Mouse (Mus musculus): Measurements from ENCODE around the gene Mecom.

The Mecom gene

GRCm38 (mm10) chr3:30104515-30105098 lies 443.2 kb downstream of the Mecom start:
- no peak for DNase-seq (ENCODE audit: low spot score in 2 of 2)

GRCm38 (mm10) chr3:30101146-30101545 lies 446.7 kb downstream of the Mecom start:
- DNase-seq (ENCODE audit: low spot score in 2 of 2): no peak

- no peak for DNase-seq (ENCODE audit: low spot score in 2 of 2)
Observed at GRCm38 (mm10) chr3:30097713-30098112, 450.1 kb downstream of the Mecom start.

- DNase-seq (ENCODE audit: low spot score in 2 of 2): no peak
Observed at GRCm38 (mm10) chr3:30097129-30097528, 450.7 kb downstream of the Mecom start.

GRCm38 (mm10) chr3:30093005-30093404 lies 454.8 kb downstream of the Mecom start:
- DNase-seq (ENCODE audit: low spot score in 2 of 2): no peak

GRCm38 (mm10) chr3:30092481-30092880 lies 455.3 kb downstream of the Mecom start:
- DNase-seq (ENCODE audit: low spot score in 2 of 2): no peak

- DNase-seq (ENCODE audit: low spot score in 2 of 2): no peak
Observed at GRCm38 (mm10) chr3:30091860-30092259, 455.9 kb downstream of the Mecom start.

GRCm38 (mm10) chr3:30091401-30091800 lies 456.4 kb downstream of the Mecom start:
- DNase-seq (ENCODE audit: low spot score in 2 of 2): no peak

GRCm38 (mm10) chr3:30086139-30086538 lies 461.7 kb downstream of the Mecom start:
- DNase-seq (ENCODE audit: low spot score in 2 of 2): no peak

GRCm38 (mm10) chr3:30083842-30084241 lies 464.0 kb downstream of the Mecom start:
- DNase-seq (ENCODE audit: low spot score in 2 of 2): no peak

- no peak for DNase-seq (ENCODE audit: low spot score in 2 of 2)
Observed at GRCm38 (mm10) chr3:30083268-30083667, 464.5 kb downstream of the Mecom start.

- peak; percentile 27 to 32 for DNase-seq (ENCODE audit: low spot score in 2 of 2)
Observed at GRCm38 (mm10) chr3:30080827-30081226, 467.0 kb downstream of the Mecom start.

- no peak for DNase-seq (ENCODE audit: low spot score in 2 of 2)
Observed at GRCm38 (mm10) chr3:30076522-30076921, 471.3 kb downstream of the Mecom start.

GRCm38 (mm10) chr3:30071271-30071670 lies 476.5 kb downstream of the Mecom start:
- no peak for DNase-seq (ENCODE audit: low spot score in 2 of 2)

GRCm38 (mm10) chr3:30066519-30066918 lies 481.3 kb downstream of the Mecom start:
- DNase-seq (ENCODE audit: low spot score in 2 of 2): no peak

GRCm38 (mm10) chr3:30060058-30060457 lies 487.8 kb downstream of the Mecom start:
- DNase-seq (ENCODE audit: low spot score in 2 of 2): no peak

- DNase-seq (ENCODE audit: low spot score in 2 of 2): no peak
Observed at GRCm38 (mm10) chr3:30059615-30060014, 488.2 kb downstream of the Mecom start.

GRCm38 (mm10) chr3:30051287-30051686 lies 496.5 kb downstream of the Mecom start:
- DNase-seq (ENCODE audit: low spot score in 2 of 2): no peak

- DNase-seq (ENCODE audit: low spot score in 2 of 2): no peak
Observed at GRCm38 (mm10) chr3:30050795-30051194, 497.0 kb downstream of the Mecom start.

GRCm38 (mm10) chr3:30048792-30049191 lies 499.0 kb downstream of the Mecom start:
- no peak for DNase-seq (ENCODE audit: low spot score in 2 of 2)

- DNase-seq (ENCODE audit: low spot score in 2 of 2): no peak
Observed at GRCm38 (mm10) chr3:30048157-30048556, 499.7 kb downstream of the Mecom start.

GRCm38 (mm10) chr3:30043525-30043924 lies 504.3 kb downstream of the Mecom start:
- no peak for DNase-seq (ENCODE audit: low spot score in 2 of 2)

GRCm38 (mm10) chr3:30038545-30038944 lies 509.3 kb downstream of the Mecom start:
- no peak for DNase-seq (ENCODE audit: low spot score in 2 of 2)

- DNase-seq (ENCODE audit: low spot score in 2 of 2): no peak
Observed at GRCm38 (mm10) chr3:30019961-30020360, 527.8 kb downstream of the Mecom start.
